Mouse (Mus musculus) right cerebral cortex, postnatal 10 days (tissue): ENCODE results near the gene Sod3.

ENCODE experiments used
- DNase-seq, 2 experiments: peaks; one replicate each; pipeline ENCODE4 v3.0.0; 2021; ENCODE audit warnings: low spot score in 2 of 2

Gene Sod3

DNA sequence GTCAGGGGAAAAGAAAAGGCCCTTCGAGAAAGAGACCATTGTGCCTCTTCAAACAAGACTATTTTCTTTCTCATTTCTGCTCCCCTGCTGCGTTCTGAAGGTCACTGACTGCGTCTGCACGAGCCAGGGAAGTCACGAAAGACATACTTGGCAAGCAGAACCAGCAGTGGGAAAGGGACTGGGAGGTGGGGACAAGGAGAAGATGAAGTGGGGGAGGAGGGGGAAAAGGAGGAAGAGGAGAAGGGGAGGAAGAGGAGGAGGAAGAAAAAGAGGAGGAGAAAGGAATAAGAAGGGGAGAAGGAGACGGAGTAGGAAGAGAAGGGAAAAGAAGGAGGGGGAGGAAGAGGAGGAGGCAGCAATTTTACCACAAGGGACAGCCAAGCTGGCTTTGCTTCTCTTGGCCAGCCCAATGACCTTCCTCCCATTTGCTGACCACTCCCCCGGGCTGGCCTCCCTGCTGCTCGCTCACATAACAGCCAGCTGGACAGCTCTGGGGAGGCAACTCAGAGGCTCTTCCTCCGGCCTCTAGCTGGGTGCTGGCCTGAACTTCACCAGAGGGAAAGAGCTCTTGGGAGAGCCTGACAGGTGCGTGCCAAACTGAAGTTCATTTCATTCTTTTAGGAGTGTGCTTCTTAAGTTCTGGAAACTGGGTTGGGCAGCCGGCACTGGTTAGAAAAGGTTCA is at the start of gene Sod3:
Gene Sod3, plus strand, starts transcription at position 324 of the 683 bp plus-strand sequence.
- DNase-seq = peak in 1 of 2 experiments; percentile 38

DNA sequence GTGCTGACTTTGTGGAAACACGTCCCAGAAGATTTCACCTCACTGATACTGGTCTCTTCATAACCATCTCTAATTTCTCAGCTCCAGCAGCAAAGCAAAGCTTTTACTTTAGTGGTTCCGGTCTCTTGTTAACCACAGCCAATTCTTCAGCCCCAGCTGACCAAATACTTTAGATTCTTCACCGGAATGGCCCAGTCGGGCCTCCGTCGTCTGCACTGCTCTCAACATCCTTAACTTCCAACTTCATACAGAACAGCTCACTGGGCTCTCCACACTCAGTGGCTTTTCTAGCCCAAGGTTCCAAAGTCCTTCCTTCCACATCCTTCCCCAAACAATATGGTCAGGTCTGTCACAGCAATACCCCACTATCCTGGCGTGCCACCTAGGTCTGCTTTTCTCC is 46.7 kb upstream of the Sod3 start:
- DNase-seq = no peak

GRCm38 (mm10) chr5:52319499-52319898 is 44.1 kb upstream of the Sod3 start:
- no peak for DNase-seq

DNA sequence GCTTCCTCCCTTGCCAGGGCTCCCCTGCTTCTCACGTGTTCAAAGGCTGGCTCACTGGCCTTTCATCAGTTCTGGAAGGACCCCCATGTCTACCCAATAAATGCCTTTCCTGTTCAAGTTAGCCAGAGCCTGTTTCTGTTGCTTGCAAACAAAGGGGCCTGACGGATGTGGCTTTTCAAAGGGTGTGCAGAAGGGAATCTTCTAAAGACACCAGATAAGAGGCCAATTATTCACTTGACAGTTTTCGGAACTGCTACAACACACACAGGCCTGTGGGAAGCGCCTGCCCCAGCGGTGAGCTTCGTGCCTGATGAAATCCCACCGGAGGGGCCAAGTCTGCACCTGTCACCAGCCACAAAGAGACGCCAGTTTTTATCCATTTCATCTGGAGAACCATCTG is 31.5 kb upstream of the Sod3 start:
- no peak for DNase-seq

- DNase-seq = no peak
Observed at GRCm38 (mm10) chr5:52335590-52335989, 28.0 kb upstream of the Sod3 start.

GRCm38 (mm10) chr5:52339134-52339533 is 24.5 kb upstream of the Sod3 start:
- no peak for DNase-seq

DNA sequence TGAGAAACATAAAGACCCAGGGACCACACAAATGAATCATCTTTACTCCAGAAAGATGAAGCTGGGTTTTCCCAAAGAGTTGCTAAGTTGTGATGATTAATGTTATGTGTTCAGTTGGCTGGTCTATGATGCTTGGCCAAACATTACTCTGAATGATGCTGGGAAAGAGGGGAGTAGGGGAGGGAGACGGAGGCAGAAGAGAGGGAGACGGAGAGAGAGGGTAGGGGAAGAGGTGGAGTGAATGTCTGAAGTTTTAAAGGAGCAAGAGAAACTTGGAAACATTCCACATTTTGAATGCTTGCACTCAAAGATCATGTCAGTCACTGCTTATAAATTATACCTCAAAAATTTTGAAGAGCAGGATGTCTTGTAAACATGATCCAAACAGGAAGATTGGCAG is 16.7 kb upstream of the Sod3 start:
- DNase-seq = no peak

- DNase-seq = no peak
Observed at GRCm38 (mm10) chr5:52350451-52350850, 13.1 kb upstream of the Sod3 start.

DNA sequence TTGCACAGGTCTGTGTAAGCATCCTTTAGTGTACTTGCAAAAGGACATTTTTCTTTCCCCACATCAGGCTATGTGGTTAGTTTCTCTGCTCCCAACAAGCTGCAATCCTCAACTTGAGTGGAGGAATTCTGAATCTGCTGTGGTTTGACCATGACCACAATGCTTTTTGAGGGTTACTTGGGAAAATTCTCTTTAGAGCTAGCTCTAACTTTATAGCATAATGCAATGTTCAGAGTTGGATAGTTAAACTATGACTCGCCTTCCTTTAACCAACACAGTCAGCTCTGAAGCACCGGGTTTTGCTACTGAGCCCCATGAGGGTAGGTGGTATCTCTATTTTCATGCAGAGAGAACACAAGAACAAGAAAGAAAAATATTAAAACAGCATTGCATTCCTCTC is 12.0 kb upstream of the Sod3 start:
- DNase-seq = no peak

- no peak for DNase-seq
Observed at GRCm38 (mm10) chr5:52352730-52353129, 10.9 kb upstream of the Sod3 start.

DNA sequence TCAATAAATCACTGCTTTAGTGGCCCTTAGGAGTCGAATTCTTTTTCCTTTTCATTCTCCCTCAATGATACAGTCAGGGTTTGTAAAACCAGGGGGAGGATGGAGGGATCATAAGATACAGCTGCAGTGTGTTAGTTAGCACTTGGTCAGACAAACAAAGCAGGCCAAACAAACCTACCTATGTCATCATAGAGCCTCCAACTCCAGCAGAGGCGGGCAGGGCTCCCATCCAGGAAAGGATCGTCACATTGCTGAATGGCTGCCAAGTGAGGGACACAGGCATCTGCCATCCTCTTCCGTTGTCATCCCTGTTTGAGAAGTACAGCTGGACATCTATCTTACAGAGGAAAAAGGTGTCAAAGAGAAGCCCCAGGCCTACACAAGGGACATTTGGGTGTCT is 9.2 kb upstream of the Sod3 start:
- DNase-seq = no peak

GRCm38 (mm10) chr5:52355612-52356011 is 8.0 kb upstream of the Sod3 start:
- DNase-seq = no peak

DNA sequence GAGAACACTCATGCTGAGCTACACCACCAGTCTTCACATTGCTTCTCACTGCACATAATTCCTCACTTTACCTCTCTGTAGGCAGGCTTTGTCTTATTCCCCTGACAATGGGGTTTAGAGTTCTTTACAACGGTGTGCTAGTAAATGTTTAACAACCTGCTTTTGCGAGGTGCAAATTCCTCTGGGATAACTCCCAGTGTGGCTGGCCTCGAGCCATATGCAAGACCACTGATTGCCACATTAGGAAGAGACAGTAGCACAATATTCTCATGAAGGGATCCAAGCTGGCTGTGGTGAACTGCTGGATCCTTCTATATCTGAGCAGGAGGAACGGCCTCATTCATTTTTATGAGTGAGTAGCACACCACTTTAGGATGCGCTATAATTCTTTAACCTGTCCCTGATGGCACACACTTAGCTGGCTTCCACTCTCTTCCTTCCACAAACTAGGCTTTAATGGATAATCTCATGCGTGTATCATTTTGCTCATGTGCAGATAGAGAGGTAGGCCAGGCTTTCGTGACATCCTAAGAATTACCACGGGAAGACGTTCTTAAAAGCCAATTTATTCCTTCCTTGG is 6.3 kb upstream of the Sod3 start:
- no peak for DNase-seq

- DNase-seq = no peak
Observed at GRCm38 (mm10) chr5:52358120-52358519, 5.5 kb upstream of the Sod3 start.

- DNase-seq = no peak
Observed at GRCm38 (mm10) chr5:52360286-52361049, 3.1 kb upstream of the Sod3 start.

- no peak for DNase-seq
Observed at GRCm38 (mm10) chr5:52362776-52363467, 669 bp upstream of the Sod3 start.

GRCm38 (mm10) chr5:52364521-52364920 is 930 bp downstream of the Sod3 start:
- no peak for DNase-seq

GRCm38 (mm10) chr5:52365930-52366329 is 2.3 kb downstream of the Sod3 start:
- no peak for DNase-seq

GRCm38 (mm10) chr5:52366661-52367060 is 3.1 kb downstream of the Sod3 start:
- no peak for DNase-seq

DNA sequence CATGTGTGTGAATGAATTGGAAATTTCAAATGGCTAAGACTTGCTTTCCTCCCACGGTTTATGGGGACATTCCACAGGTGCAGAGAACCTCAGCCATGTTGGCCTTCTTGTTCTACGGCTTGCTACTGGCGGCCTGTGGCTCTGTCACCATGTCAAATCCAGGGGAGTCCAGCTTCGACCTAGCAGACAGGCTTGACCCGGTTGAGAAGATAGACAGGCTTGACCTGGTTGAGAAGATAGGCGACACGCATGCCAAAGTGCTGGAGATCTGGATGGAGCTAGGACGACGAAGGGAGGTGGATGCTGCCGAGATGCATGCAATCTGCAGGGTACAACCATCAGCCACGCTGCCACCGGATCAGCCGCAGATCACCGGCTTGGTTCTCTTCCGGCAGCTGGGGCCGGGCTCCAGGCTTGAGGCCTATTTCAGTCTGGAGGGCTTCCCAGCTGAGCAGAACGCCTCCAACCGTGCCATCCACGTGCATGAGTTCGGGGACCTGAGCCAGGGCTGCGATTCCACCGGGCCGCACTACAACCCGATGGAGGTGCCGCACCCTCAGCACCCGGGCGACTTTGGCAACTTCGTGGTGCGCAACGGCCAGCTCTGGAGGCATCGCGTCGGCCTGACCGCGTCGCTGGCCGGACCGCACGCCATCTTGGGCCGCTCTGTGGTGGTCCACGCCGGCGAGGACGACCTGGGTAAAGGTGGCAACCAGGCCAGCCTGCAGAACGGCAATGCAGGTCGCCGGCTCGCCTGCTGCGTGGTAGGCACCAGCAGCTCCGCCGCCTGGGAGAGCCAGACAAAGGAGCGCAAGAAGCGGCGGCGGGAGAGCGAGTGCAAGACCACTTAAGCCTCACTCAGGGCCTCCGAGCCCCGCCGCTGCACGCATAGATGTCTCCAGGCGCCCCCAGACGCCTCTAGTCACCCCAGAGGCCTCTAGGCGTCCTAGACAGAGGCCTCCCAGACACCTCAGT is 4.6 kb downstream of the Sod3 start:
- DNase-seq = peak; percentile 44

DNA sequence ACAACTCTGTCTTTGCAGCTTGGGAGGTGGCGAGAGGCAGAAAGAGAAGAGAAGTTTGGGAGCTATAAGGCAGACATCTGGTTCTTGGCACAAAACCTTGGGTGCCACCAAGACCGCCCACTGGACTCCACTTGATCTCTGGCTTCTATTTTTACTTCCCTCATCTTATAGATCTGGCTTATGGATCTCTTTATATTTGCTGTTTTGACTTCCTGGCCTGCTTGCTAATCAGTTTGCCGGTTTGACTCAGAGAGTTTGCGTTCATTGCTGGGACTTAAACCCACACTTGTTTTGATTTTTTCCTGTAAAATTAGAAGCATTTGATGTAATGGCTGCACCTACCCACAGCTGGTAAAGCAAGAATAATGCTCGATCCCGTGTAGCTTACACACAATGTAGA is 7.3 kb downstream of the Sod3 start:
- DNase-seq = no peak
